Mouse (Mus musculus) hematopoietic multipotent progenitor cell, adult 10-12 weeks (in vitro differentiated cells): Measurements from ENCODE around the gene Olfr159. TPM values are rescaled to one million over a fixed set of nuclear protein-coding genes. Genes with fewer than 3 reads are reported as not detected.

Experiments used
- polyA plus RNA-seq: library from polyadenylated mRNA; stranded (reverse); fragments of >175 nt; gene quantifications from 2 replicates; pipeline ENCODE4 v1.2.3, GENCODE M21; 2012; ENCODE audit warnings: low replicate concordance

Olfr159 gene
- not detected in 2 replicates for polyA plus RNA-seq

DNA sequence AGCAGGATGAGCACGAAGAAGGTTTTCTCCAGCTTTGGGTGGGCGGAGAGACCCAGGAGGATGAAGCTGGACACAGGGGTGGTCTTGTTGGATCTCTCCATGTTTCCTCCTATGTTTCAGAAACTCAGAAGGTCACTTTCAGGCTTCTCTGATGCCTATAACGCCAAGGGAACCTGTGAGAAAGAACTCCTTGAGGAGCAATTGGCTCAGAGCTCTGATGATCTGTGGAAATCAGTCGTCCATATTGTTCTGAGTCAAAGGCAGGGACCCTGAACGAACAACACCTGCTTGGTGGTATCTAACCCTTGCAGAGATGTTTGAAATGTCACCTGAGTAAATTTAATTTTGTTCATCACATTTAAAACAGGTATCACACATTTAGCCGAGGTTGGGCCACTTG is at the start of gene Olfr159:
Gene Olfr159, minus strand, starts transcription at position 101 of the 400 bp plus-strand sequence.

DNA sequence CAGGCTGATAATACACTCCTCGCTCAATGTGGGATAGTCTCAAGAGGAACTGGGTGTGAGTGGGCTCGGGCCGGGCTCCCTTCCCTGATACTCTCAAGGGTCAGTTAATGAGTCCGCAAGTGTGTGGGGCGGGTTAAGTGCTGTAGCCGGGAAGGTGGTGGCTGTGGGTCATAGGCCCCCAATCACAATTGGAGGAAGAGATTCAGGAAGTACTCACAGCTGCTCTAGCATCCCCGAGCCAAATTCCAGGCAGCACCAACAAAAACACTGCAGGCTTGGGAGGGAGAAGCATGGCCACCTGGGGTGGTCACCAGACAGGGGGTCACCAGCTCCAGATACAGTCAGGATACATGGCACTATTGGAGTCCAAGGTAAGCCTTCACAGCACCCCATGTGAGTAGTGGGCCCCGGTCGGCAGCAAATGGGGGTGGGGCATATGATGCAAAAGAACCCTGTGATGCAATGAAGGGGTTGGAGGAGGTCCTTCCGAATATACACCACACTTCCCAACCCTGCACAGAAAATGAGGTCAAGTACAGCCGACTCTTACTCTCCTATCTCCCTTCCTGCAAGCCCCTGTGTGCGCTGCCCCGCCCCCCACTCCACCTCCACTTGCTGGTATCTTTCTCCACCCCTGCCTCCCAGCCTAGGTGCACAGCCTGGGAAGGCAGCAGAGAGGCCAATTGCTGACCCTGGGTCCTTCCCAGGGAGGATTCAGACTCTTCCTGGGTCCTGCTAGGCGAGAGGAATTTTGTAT is 40.8 kb downstream of the Olfr159 start, which contains the start of gene Spaar:
Gene Spaar, plus strand, starts transcription at position 241 of the 757 bp plus-strand sequence.

GRCm38 (mm10) chr4:43726995-43727394 is 43.8 kb downstream of the Olfr159 start, which contains the start of gene Hrct1:
TSS of gene Hrct1 (plus strand) at chr4:43727188.

Other genes with a start within 250 kb of the Olfr159 start
- 1.2 and 1.9 TPM in 2 replicates for gene Tpm2, start 247.2 kb downstream of the Olfr159 start, polyA plus RNA-seq
- 4.0 and 5.4 TPM in 2 replicates for gene Creb3, start 208.7 kb downstream of the Olfr159 start, polyA plus RNA-seq
- 255 and 288 TPM in 2 replicates for gene Tln1, start 208.3 kb downstream of the Olfr159 start, polyA plus RNA-seq
- 21.3 and 132 TPM in 2 replicates for gene Rgp1, start 192.3 kb downstream of the Olfr159 start, polyA plus RNA-seq
- 19.2 and 22.4 TPM in 2 replicates for gene Gba2, start 192.1 kb downstream of the Olfr159 start, polyA plus RNA-seq
- gene Msmp, start 186.5 kb downstream of the Olfr159 start, polyA plus RNA-seq = 0.22 TPM in 1 of 2 replicates, not detected in the other
- gene Npr2, start 139.1 kb downstream of the Olfr159 start, polyA plus RNA-seq = 0.38 and 0.63 TPM in 2 replicates
- gene Spag8, start 117.4 kb downstream of the Olfr159 start, polyA plus RNA-seq = 0.47 TPM in 1 of 2 replicates, not detected in the other
- 27.8 and 37.0 TPM in 2 replicates for gene Hint2, start 114.5 kb downstream of the Olfr159 start, polyA plus RNA-seq
- 4.0 and 9.5 TPM in 2 replicates for gene Tmem8b, start 102.0 kb downstream of the Olfr159 start, polyA plus RNA-seq
- gene Fam221b, start 101.9 kb downstream of the Olfr159 start, polyA plus RNA-seq = 0.04 and 0.05 TPM in 2 replicates
- not detected in 2 replicates for gene Olfr70, start 70.2 kb downstream of the Olfr159 start, polyA plus RNA-seq
- not detected in 2 replicates for gene Olfr71, start 60.8 kb downstream of the Olfr159 start, polyA plus RNA-seq
- not detected in 2 replicates for gene Hrct1, start 43.8 kb downstream of the Olfr159 start, polyA plus RNA-seq
- not detected in 2 replicates for gene Spaar, start 41.0 kb downstream of the Olfr159 start, polyA plus RNA-seq
- gene Olfr156, start 52.9 kb upstream of the Olfr159 start, polyA plus RNA-seq = not detected in 2 replicates
- not detected in 2 replicates for gene Olfr157, start 69.2 kb upstream of the Olfr159 start, polyA plus RNA-seq
- gene Olfr155, start 80.6 kb upstream of the Olfr159 start, polyA plus RNA-seq = not detected in 2 replicates
- gene Reck, start 104.5 kb upstream of the Olfr159 start, polyA plus RNA-seq = 0.17 and 0.44 TPM in 2 replicates
- gene Glipr2, start 186.4 kb upstream of the Olfr159 start, polyA plus RNA-seq = 15.4 and 51.4 TPM in 2 replicates
- not detected in 2 replicates for gene Ccin, start 212.5 kb upstream of the Olfr159 start, polyA plus RNA-seq
- 366 and 481 TPM in 2 replicates for gene Clta, start 233.4 kb upstream of the Olfr159 start, polyA plus RNA-seq